Mouse (Mus musculus) erythroblast, embryonic 14.5 days (primary cell): ENCODE results near the gene Fmnl1.

Source experiments
- GATA1 ChIP-seq: IDR thresholded peaks from 2 replicates; pipeline ENCODE4 v1.6.1; 2012; ENCODE audit warnings: low read length, inconsistent platforms, mixed read lengths
- TAL1 ChIP-seq: IDR thresholded peaks from 3 replicates; pipeline ENCODE4 v1.6.1; 2012; ENCODE audit warnings: low read length, inconsistent platforms, mixed read lengths

DNA sequence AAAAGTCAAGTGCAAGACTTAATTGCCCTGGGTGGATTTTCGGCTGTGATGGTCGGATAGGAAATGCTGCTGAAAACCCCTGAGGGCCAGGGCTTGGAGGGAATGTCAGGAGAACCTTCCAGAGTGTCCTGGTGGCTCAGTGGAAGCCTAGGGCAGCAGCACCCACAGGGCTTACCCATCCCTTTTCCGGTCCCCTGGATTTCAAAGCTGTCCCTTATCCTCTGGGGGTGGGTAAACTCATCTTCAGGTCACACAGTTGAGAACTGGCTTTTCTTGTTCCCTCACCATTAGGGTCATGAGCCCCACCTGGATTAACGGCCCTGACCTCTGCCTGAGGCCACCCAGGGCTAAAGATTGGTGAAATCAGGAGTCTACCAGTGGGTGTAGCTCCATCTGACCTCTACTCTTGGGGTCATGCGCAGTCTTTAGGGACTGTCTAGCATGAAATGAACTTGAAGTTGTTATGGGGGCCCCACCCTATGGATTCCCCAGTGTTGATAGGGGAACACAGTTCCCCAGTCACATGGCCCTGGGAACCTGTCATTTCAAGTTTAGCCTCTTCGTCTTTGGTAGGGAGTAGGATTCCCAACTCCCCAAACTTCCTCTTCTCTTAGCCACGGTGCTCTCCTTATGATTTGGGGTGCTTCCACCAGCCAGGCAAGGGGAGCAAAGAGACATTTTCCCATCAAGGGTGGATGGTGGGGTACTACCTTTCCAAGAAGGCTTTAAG lies 2.3 kb downstream of the Fmnl1 start:
- TF ChIP-seq GATA1 (no peak), TAL1 (no peak)
